Mouse (Mus musculus) limb, embryonic 14.5 days (tissue): ENCODE results near the gene Adamtsl4. TPM values are rescaled to one million over a fixed set of nuclear protein-coding genes. Genes with fewer than 3 reads are reported as not detected.

Source experiments
- ATAC-seq: fragments of 200-750 bp; cut with Nextera tagmentation; 2 replicates; pipeline ENCODE4 v1.8.0; 2017; ENCODE audit warnings: low read depth, moderate number of reproducible peaks, moderate TSS enrichment; ENCODE audit not compliant: low FRiP score
- DNase-seq: peaks from one replicate; pipeline ENCODE4 v3.0.0-alpha.2; 2015; ENCODE audit warnings: low spot score
- H3K27ac ChIP-seq: fragments of 300-500 bp; sonication (generic); replicated peaks from 2 replicates; pipeline ENCODE4 v1.5.1; 2014; ENCODE audit warnings: low read depth, mild to moderate bottlenecking, low read length, moderate library complexity, mixed read lengths
- H3K27me3 ChIP-seq: fragments of 300-500 bp; sonication (generic); 2 replicates; pipeline ENCODE4 v1.6.1; 2014; ENCODE audit warnings: low read length, mixed read lengths; ENCODE audit not compliant: control insufficient read depth, insufficient read depth
- H3K36me3 ChIP-seq: fragments of 300-500 bp; sonication (generic); 2 replicates; pipeline ENCODE4 v1.6.1; 2014; ENCODE audit warnings: mild to moderate bottlenecking, low read length, moderate library complexity, mixed read lengths; ENCODE audit not compliant: control insufficient read depth, insufficient read depth
- H3K4me1 ChIP-seq: fragments of 300-500 bp; sonication (generic); 2 replicates; pipeline ENCODE4 v1.6.1; 2014; ENCODE audit warnings: antibody characterized with exemption, low read length, mixed read lengths; ENCODE audit not compliant: control insufficient read depth, insufficient read depth
- H3K4me2 ChIP-seq: fragments of 300-500 bp; sonication (generic); replicated peaks from 2 replicates; pipeline ENCODE4 v1.6.1; 2014; ENCODE audit warnings: low read depth, mild to moderate bottlenecking, low read length, moderate library complexity; ENCODE audit not compliant: severe bottlenecking
- H3K4me3 ChIP-seq: fragments of 300-500 bp; sonication (generic); replicated peaks from 2 replicates; pipeline ENCODE4 v1.5.1; 2014; ENCODE audit warnings: low read length
- H3K9ac ChIP-seq: fragments of 300-500 bp; sonication (generic); 2 replicates; pipeline ENCODE4 v1.6.1; 2014; ENCODE audit warnings: mild to moderate bottlenecking, low read depth, low read length, moderate library complexity; ENCODE audit not compliant: severe bottlenecking
- H3K9me3 ChIP-seq: fragments of 300-500 bp; sonication (generic); 2 replicates; pipeline ENCODE4 v1.6.1; 2016; ENCODE audit warnings: low read length; ENCODE audit not compliant: control insufficient read depth
- POLR2A ChIP-seq: fragments of 200-500 bp; IDR thresholded peaks from 2 replicates; pipeline ENCODE4 v1.8.0; 2012; ENCODE audit warnings: inconsistent platforms, mild to moderate bottlenecking, moderate library complexity, borderline replicate concordance; ENCODE audit not compliant: insufficient read depth, insufficient read length; ENCODE audit errors: extremely low read depth
- WGBS: fragments of 180-500 bp; shearing (Covaris S2); extraction: QIAGEN DNeasy Blood & Tissue Kit; methylation state at CpG from one replicate; pipeline ENCODE4 v1.1.7; 2014; 5-methylcytosine and 5-hydroxymethylcytosine counted together
- polyA plus RNA-seq, 2 experiments: library from polyadenylated mRNA; depleted of rRNA in 1 of 2; stranded (reverse) in 1 of 2; unstranded in 1 of 2; fragments of >200 nt; fragmentation: Nextera tagmentation in 1 of 2; extraction: Ambion mirVana in 1 of 2; gene quantifications; 2 replicates each; pipeline versions ENCODE4 v1.2.1 to v1.2.3; 2012 to 2014

The Adamtsl4 gene
- polyA plus RNA-seq, 2 experiments, result 2.8 to 3.3 TPM

DNA sequence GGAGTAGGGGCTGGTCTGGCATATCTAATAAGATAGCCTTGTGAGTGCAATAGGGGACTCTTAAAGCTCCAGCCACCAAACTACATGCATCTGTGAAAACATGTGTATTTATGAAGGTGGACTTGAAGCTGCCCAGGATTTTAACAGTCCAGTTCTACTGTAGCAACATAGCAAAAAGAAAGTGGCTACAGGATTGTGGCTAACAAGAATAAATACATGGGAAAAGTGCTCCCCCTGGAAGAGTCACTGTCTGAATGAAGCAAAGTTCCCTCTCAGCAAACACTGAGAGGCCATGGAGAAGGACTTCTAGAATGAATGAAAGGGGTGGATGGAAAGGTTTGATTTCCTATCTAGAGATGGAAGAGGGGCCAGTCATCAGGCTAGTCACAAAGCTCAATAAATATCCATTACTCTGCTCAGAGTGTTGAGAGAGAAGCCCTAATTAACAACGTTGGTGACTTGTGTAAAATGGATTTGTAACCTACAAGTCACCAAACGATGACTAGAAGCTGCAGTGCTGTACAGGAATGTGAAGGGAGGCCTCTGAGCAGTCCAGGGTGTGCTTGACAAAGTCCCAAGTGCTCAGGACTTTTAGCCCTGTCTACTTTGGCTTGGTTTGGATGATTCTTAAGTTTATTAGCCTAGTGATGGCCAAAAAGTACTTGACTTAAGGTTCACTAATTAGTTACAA, 26.8 kb downstream of the Adamtsl4 start:
- 22% methylated on average over 2 of the region's 2 CpGs for whole genome bisulfite sequencing
- H3K4me1 ChIP-seq, result peaks cover 29% of the 10 kb centered on the region
- no peak for ATAC-seq

GRCm38 (mm10) chr3:95659948-95660347, 27.8 kb downstream of the Adamtsl4 start:
- no peak for TF ChIP-seq POLR2A
- H3K27me3 ChIP-seq, result no peaks in the 10 kb centered on the region
- peak overlapping the region; percentile 72 for H3K4me3 ChIP-seq
- no peaks in the 10 kb centered on the region for H3K9me3 ChIP-seq
- H3K4me2 ChIP-seq, result peak overlapping the region; percentile 90
- WGBS, result 2% methylated on average over 8 of the region's 8 CpGs
- no peak for ATAC-seq
- H3K9ac ChIP-seq, result peak overlapping the region; percentile 97
- peak overlapping the region; percentile 99 for H3K27ac ChIP-seq
- DNase-seq, result no peak
- peaks cover 29% of the 10 kb centered on the region for H3K4me1 ChIP-seq
- peaks cover 46% of the 10 kb centered on the region for H3K36me3 ChIP-seq

More for the DNA sequence above, 26.8 kb downstream of the Adamtsl4 start:
- H3K27me3 ChIP-seq, result no peaks in the 10 kb centered on the region
- H3K4me3 ChIP-seq, result peak overlapping the region; percentile 72
- no peak for DNase-seq
- H3K9ac ChIP-seq, result peak overlapping the region; percentile 97
- no peak overlapping the region for H3K27ac ChIP-seq
- peaks cover 52% of the 10 kb centered on the region for H3K36me3 ChIP-seq
- no peaks in the 10 kb centered on the region for H3K9me3 ChIP-seq
- peak overlapping the region; percentile 90 for H3K4me2 ChIP-seq
- TF ChIP-seq POLR2A, result no peak

- no peaks in the 10 kb centered on the region for H3K9me3 ChIP-seq
- peak; percentile 92 for DNase-seq
- peak overlapping the region; percentile 97 for H3K9ac ChIP-seq
- peaks cover 38% of the 10 kb centered on the region for H3K36me3 ChIP-seq
- under 1% methylated on average over 45 of the region's 113 CpGs for WGBS
- peak overlapping the region; percentile 90 for H3K4me2 ChIP-seq
- ATAC-seq, result peak; percentile 53
- H3K4me3 ChIP-seq, result peak overlapping the region; percentile 72
- no peaks in the 10 kb centered on the region for H3K27me3 ChIP-seq
- peaks cover 29% of the 10 kb centered on the region for H3K4me1 ChIP-seq
- H3K27ac ChIP-seq, result peak overlapping the region; percentile 99
- TF ChIP-seq POLR2A, result 0 out of 2 replicates have a peak, but pooled peaks have one; percentile 42
These were observed 28.6 kb downstream of the Adamtsl4 start for GRCm38 (mm10) chr3:95658868-95659712.

DNA sequence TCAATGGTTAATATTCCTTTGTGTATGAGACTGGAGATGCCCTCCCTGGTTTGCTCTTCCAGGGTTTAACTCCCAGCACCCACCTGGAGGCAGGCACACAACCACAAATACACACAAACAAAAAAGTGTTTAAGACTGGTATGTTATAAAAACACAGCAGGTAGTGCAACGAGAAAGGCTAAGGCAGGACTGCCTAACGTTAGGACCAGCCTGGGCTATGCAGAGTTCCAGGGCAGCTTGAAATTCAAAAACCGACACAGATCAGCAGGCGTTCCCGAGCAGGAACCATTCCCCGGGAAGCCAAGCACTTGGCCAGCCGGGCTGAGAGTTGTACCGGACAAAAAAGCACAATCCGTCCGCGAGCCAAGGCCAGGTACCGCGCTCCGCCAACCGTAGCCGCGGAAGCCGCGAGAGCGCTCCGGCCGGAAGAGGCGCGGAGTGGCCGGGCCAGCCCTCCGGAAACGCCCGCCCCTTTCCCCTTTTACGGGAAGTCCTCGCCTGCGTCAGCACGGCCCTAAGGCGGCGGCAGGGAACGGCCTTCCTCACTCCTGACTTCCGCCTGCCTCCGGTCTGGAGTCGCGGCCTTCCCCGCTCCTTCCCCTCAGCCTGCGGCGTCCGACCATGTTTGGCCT, 29.4 kb downstream of the Adamtsl4 start, which contains the start of gene Mcl1:
TSS of gene Mcl1 (plus strand) at position 553 of the 632 bp plus-strand sequence.
- ATAC-seq, result peak; percentile 95

GRCm38 (mm10) chr3:95657711-95658110, 30.0 kb downstream of the Adamtsl4 start:
- ATAC-seq (no peak), DNase-seq (no peak)
- peaks cover 27% of the 10 kb centered on the region for H3K4me1 ChIP-seq
- 86% methylated on average over 3 of the region's 3 CpGs for WGBS
- no peaks in the 10 kb centered on the region for H3K9me3 ChIP-seq
- H3K27ac ChIP-seq, result no peak overlapping the region; the same call in 1 of the 2 replicates
- peaks cover 24% of the 10 kb centered on the region for H3K36me3 ChIP-seq
- peak overlapping the region; percentile 60 for H3K4me2 ChIP-seq
- H3K27me3 ChIP-seq, result no peaks in the 10 kb centered on the region
- H3K9ac ChIP-seq, result no peak overlapping the region
- no peak for TF ChIP-seq POLR2A
- H3K4me3 ChIP-seq, result peak overlapping the region; percentile 72

More for the DNA sequence above, 29.4 kb downstream of the Adamtsl4 start, which contains the start of gene Mcl1:
- peak; percentile 96 for DNase-seq
- peak within 1 kb of the TSS; percentile 72 for H3K4me3 ChIP-seq
- TF ChIP-seq POLR2A, result peak; percentile 98
- peaks cover 26% of the 10 kb centered on the region for H3K4me1 ChIP-seq
- no peaks in the 10 kb centered on the region for H3K9me3 ChIP-seq
- H3K27me3 ChIP-seq, result no peaks in the 10 kb centered on the region
- peak within 1 kb of the TSS; percentile 97 for H3K9ac ChIP-seq
- H3K36me3 ChIP-seq, result peaks cover 30% of the 10 kb centered on the region
- peak within 1 kb of the TSS; percentile 90 for H3K4me2 ChIP-seq
- WGBS, result under 1% methylated on average over 19 of the region's 43 CpGs
- peak within 1 kb of the TSS; percentile 99 for H3K27ac ChIP-seq
